Mouse (Mus musculus) adrenal gland, adult 2 months (tissue): Measurements from ENCODE around the gene Cdk6. TPM values are rescaled to one million over a fixed set of nuclear protein-coding genes. Genes with fewer than 3 reads are reported as not detected.

ENCODE experiments used
- DNase-seq: peaks from one replicate; pipeline ENCODE4 v3.0.0; 2021
- polyA plus RNA-seq: library from polyadenylated mRNA; depleted of rRNA; stranded (reverse); fragments of >200 nt; gene quantifications from 2 replicates; pipeline ENCODE4 v1.2.3, GENCODE M21; 2012; rRNA removed
- total RNA-seq, 2 experiments: library from RNA; stranded (reverse); gene quantifications; 2 replicates each; pipeline ENCODE4 v1.2.3; 2021

The Cdk6 gene
- total and polyA plus RNA-seq, 3 experiments: 5.4 to 12.4 (median 10.8) TPM

DNA sequence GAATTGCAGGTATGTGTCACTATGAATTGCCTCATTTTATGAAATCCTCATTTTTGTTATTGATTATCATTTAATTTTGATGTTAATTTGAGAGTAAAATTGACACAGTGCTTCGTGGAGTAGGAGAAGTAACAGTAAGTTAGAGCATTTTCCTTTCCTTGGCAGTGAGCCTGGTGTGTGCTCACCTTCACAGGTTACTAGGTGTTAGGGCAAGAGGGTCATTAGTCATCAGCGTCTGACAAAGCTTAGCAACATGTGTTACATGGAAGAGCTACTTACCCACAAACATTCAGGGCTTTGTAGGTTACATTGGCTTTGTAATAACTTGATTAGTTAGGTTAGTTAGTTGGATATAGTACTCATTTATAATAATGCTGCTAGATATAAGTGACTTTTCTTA is 212.9 kb downstream of the Cdk6 start:
- DNase-seq: no peak

DNA sequence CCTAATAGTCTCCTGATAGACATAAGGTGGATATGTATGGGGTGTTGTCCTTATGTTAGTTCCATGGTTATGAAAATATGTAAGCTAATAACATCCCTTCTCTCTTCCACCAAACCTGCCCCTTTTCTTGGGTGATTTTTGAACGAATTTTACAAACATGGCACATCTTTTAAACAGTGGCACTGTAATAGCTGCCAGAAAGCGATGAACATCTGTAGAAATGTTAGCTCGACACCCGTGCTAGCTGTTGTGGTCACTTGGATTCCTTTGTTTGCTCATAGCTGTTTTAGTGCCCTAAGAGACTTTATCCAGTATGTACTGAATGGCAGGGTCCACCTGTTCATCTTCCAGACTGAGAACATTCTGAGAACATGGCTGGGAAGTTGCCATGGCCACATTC is 230.0 kb downstream of the Cdk6 start, which contains the start of gene 1700109H08Rik:
TSS of gene 1700109H08Rik (plus strand) at position 301 of the 400 bp plus-strand sequence.
- DNase-seq: no peak

DNA sequence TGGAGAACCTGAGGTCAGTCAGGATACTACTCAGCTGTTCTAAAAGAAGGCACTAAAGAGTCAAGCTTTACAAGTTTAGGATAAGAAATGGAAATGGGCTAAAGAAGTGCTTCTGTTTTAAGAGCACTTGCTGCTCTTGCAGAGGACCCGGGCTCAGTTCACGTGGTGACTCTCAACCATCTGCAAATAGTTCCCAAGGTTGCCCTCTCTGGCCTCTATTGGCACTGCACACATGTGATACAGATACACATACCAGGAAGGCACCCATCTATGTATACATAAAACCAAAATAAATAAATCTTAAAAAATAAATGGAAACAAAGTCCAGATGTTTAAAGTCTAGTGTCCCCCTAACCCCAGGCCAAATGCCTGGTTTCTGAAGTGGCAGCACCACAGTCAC is 233.5 kb downstream of the Cdk6 start:
- no peak for DNase-seq

DNA sequence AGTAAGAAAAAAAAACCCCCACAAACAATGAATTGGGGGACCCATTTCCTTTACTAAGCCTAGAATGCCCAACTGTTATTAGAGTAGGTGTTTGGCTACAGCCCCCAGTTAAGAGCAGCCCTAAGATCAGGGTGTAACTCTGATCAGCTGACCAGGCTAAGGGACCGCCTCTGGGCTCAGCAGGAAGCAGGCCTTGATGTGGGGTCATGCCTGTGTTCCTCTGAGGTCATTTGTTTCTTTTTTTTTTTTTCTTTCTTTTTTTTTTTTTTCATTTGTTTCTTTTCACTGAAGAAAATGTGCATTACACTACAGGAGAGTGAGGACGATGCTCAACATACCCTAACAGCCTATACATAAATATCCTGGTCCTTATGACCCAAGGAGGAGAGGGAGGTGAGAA is 236.7 kb downstream of the Cdk6 start:
- DNase-seq: no peak

DNA sequence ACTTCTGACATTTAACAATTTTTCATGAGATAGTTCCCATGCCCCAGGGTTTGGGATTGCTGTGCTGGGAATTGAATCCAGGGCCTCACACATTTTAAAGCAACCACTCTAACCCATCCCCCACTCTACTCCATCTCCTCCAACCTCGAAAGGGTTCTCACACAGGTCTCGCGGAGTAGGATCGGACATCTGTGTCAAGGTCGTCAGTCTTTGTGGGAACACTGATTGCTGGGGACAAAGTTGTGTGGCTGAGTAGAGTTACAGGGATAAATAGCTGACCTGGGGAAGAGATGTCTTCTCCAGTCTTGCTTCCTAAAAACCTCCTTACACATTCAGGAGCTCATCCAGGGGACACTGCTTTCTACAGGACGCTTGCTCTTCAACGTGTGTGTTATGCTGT is 237.8 kb downstream of the Cdk6 start:
- DNase-seq: no peak

Other genes with a start within 250 kb of the Cdk6 start
- 10 to 100 TPM; 26.7 to 31.9 TPM for gene Fam133b, start 202.3 kb downstream of the Cdk6 start, total RNA-seq
- gene Fam133b, start 202.3 kb downstream of the Cdk6 start, polyA plus RNA-seq: 2.9 and 3.5 TPM in 2 replicates
- gene 1700109H08Rik, start 230.1 kb downstream of the Cdk6 start, total RNA-seq: 1 to 10 TPM; 1.5 to 2.9 TPM
- gene 1700109H08Rik, start 230.1 kb downstream of the Cdk6 start, polyA plus RNA-seq: 1.2 and 1.9 TPM in 2 replicates